ENCODE assay signal across 9 mouse cellular contexts in genomic region chr5:64714221-64714653, GRCm38 (mm10).
DNase-seq lines count a peak whose midpoint lies in the region; ATAC-seq and TF ChIP-seq lines count a peak whose summit lies in the region.
"Had no signal": no experiment of that assay in that cellular context is flagged by ENCODE, and none has a peak within 500 bp of the region (broad histone marks: within the 10 kb centered on the region; RNA-seq: fewer than 3 reads in every experiment).

No protein-coding gene starts in this region.

- H3ac ChIP-seq in myocyte (ENCODE audit: control insufficient read depth, insufficient read length): no peak overlapping the region

- H3K9ac ChIP-seq in kidney, embryonic 15.5 days: no peak overlapping the region
- no peak overlapping the region for H3K9ac ChIP-seq in hindbrain, embryonic 16.5 days (ENCODE audit: low read depth, low read length)
- H3K9ac ChIP-seq: heart, embryonic 15.5 days had no signal

- WGBS in kidney, embryonic 15.5 days: 65% methylated on average over 10 of the region's 10 CpGs
- WGBS in hindbrain, embryonic 16.5 days: 14% methylated on average over 10 of the region's 10 CpGs

- no peaks in the 10 kb centered on the region for H3K9me3 ChIP-seq in kidney, embryonic 15.5 days (replicated peaks)
- no peaks in the 10 kb centered on the region for H3K9me3 ChIP-seq in hindbrain, embryonic 16.5 days (ENCODE audit: control insufficient read depth, low read length)
- H3K9me3 ChIP-seq: heart, embryonic 15.5 days had no signal

- no peak overlapping the region for H3K4me2 ChIP-seq in kidney, embryonic 15.5 days
- no peak overlapping the region for H3K4me2 ChIP-seq in hindbrain, embryonic 16.5 days (ENCODE audit: low read length)
- peak overlapping the region; percentile 56 for H3K4me2 ChIP-seq in myocyte (ENCODE audit: low read depth)
- H3K4me2 ChIP-seq: heart, embryonic 15.5 days had no signal

- no peak for TF ChIP-seq POLR2A in myocyte (IDR thresholded peaks at IDR 0.05; ENCODE audit: insufficient read length, low read depth)

- H3K27ac ChIP-seq in kidney, embryonic 15.5 days: peak overlapping the region; percentile 58; the same call in 1 of the 2 replicates
- no peak overlapping the region for H3K27ac ChIP-seq in hindbrain, embryonic 16.5 days (ENCODE audit: low read depth, low read length)
- H3K27ac ChIP-seq: heart, embryonic 15.5 days had no signal

- H3K27me3 ChIP-seq in kidney, embryonic 15.5 days: no peaks in the 10 kb centered on the region
- H3K27me3 ChIP-seq in hindbrain, embryonic 16.5 days (replicated peaks; ENCODE audit: control insufficient read depth, insufficient read depth, low read length): no peaks in the 10 kb centered on the region
- H3K27me3 ChIP-seq in myocyte (ENCODE audit: control insufficient read depth, insufficient read depth, insufficient read length): no peaks in the 10 kb centered on the region
- H3K27me3 ChIP-seq: heart, embryonic 15.5 days had no signal

- peaks cover 7% of the 10 kb centered on the region for H3K4me1 ChIP-seq in kidney, embryonic 15.5 days
- H3K4me1 ChIP-seq in hindbrain, embryonic 16.5 days (ENCODE audit: control insufficient read depth, insufficient read depth, low read depth, low read length): no peaks in the 10 kb centered on the region

- no peaks in the 10 kb centered on the region for H3K79me2 ChIP-seq in myocyte (ENCODE audit: control insufficient read depth, insufficient read depth)

- no peak for DNase-seq in kidney, adult 8-10 months
- peak; percentile 55 for DNase-seq in embryo, embryonic 11 days
- no peak for DNase-seq in thymus, postnatal 14 days
- no peak for DNase-seq in MN1 (ENCODE audit: low spot score)
- no peak for DNase-seq in B cell, adult 2 months

- no peak overlapping the region for H3K4me3 ChIP-seq in kidney, embryonic 15.5 days (replicated peaks)
- no peak overlapping the region for H3K4me3 ChIP-seq in hindbrain, embryonic 16.5 days (ENCODE audit: low read length)
- H3K4me3 ChIP-seq in myocyte: no peak overlapping the region
- H3K4me3 ChIP-seq: heart, embryonic 15.5 days had no signal

- H3K36me3 ChIP-seq in kidney, embryonic 15.5 days: no peaks in the 10 kb centered on the region
- no peaks in the 10 kb centered on the region for H3K36me3 ChIP-seq in hindbrain, embryonic 16.5 days (ENCODE audit: control insufficient read depth, insufficient read depth, low read length)
- H3K36me3 ChIP-seq in myocyte (ENCODE audit: control insufficient read depth, insufficient read depth): no peaks in the 10 kb centered on the region
- H3K36me3 ChIP-seq: heart, embryonic 15.5 days had no signal

- no peak; the same call in 1 of the 2 replicates for ATAC-seq in kidney, embryonic 15.5 days (replicated peaks; ENCODE audit: low FRiP score)
- peak; percentile 86 for ATAC-seq in hindbrain, embryonic 16.5 days

TF ChIP-seq in myocyte, 11 proteins besides CTCF, POLR2A, EP300 and RAD21:
- TF ChIP-seq TCF3 (IDR thresholded peaks at IDR 0.05; ENCODE audit: insufficient read length, low read depth) (peak; percentile 67), CEBPB (IDR thresholded peaks at IDR 0.05; ENCODE audit: insufficient read depth, poor library complexity, severe bottlenecking) (no peak), TCF12 (IDR thresholded peaks at IDR 0.05; ENCODE audit: insufficient read depth, poor library complexity, severe bottlenecking) (peak; percentile 77), SRF (IDR thresholded peaks at IDR 0.05; ENCODE audit: control insufficient read depth, insufficient read length, low read depth) (no peak), USF1 (IDR thresholded peaks at IDR 0.05; ENCODE audit: low read depth) (no peak), MYOG (IDR thresholded peaks at IDR 0.05; ENCODE audit: control insufficient read depth in 1 of 3, insufficient read depth in 1 of 3, insufficient read length in 2 of 3, low read depth in 2 of 3) (peak; percentile 69 to 99 (median 95)), MYOD1 (IDR thresholded peaks at IDR 0.05; ENCODE audit: control insufficient read depth in 1 of 3, insufficient read length in 2 of 3, low read depth in 2 of 3) (peak in 2 of 3 experiments; percentile 93 to 97)
TF ChIP-seq in myocyte: peak in this region for 4.
